Mouse (Mus musculus) cerebellum, adult 2 months (tissue): ENCODE measurements around the gene Pde2a. TPM values are rescaled to one million over a fixed set of nuclear protein-coding genes. Genes with fewer than 3 reads are reported as not detected.
A peak's percentile ranks its signal among the peaks of the same experiment; 100 is the strongest.

Experiments
- DNase-seq, 2 experiments: peaks; one replicate each; pipeline ENCODE4 v3.0.0; 2021
- H3K27ac ChIP-seq: fragments of 200-500 bp; 2 replicates; pipeline ENCODE4 v1.5.1; 2012; ENCODE audit warnings: low read length, control low read depth, inconsistent platforms; ENCODE audit not compliant: insufficient read depth
- H3K27me3 ChIP-seq: fragments of 200-500 bp; 2 replicates; pipeline ENCODE4 v1.6.1; 2012; ENCODE audit warnings: inconsistent platforms, mild to moderate bottlenecking, low read length, moderate library complexity; ENCODE audit not compliant: control insufficient read depth, insufficient read depth
- H3K4me1 ChIP-seq: fragments of 200-500 bp; 2 replicates; pipeline ENCODE4 v1.6.1; 2011; ENCODE audit warnings: low read length; ENCODE audit not compliant: control insufficient read depth, insufficient read depth
- H3K4me3 ChIP-seq: fragments of 200-500 bp; replicated peaks from 2 replicates; pipeline ENCODE3; 2011; ENCODE audit warnings: mild to moderate bottlenecking, low read depth, low read length, control low read depth; ENCODE audit not compliant: insufficient read depth
- CTCF ChIP-seq: fragments of 200-500 bp; IDR thresholded peaks from 2 replicates; pipeline ENCODE4 v1.5.1; 2011; ENCODE audit warnings: low read depth, mild to moderate bottlenecking, control low read depth, low read length, moderate library complexity, borderline replicate concordance; ENCODE audit not compliant: insufficient read depth
- POLR2A ChIP-seq: fragments of 200-500 bp; IDR thresholded peaks from 2 replicates; pipeline ENCODE4 v1.6.1; 2011; ENCODE audit warnings: low read length, control low read depth, borderline replicate concordance; ENCODE audit not compliant: insufficient read depth
- WGBS: fragments of 180-500 bp; shearing (Covaris S2); methylation state at CpG from one replicate; pipeline ENCODE4 v1.1.7; 2018; 5-methylcytosine and 5-hydroxymethylcytosine counted together
- polyA plus RNA-seq: library from polyadenylated mRNA; depleted of rRNA; stranded (reverse); fragments of >200 nt; gene quantifications from 2 replicates; pipeline ENCODE4 v1.2.3, GENCODE M21; 2012

The Pde2a gene
- polyA plus RNA-seq, 1 experiment = 26.6 TPM

GRCm38 (mm10) chr7:101499701-101500100 lies 78.2 kb downstream of the Pde2a start:
- H3K4me3 ChIP-seq = no peak overlapping the region
- no peaks in the 10 kb centered on the region for H3K4me1 ChIP-seq
- H3K27ac ChIP-seq = no peak overlapping the region
- TF ChIP-seq CTCF (no peak), POLR2A (no peak)
- WGBS = 65% methylated on average over 9 of the region's 9 CpGs
- no peak for DNase-seq
- no peaks in the 10 kb centered on the region; the same call in 1 of the 2 replicates for H3K27me3 ChIP-seq

DNA sequence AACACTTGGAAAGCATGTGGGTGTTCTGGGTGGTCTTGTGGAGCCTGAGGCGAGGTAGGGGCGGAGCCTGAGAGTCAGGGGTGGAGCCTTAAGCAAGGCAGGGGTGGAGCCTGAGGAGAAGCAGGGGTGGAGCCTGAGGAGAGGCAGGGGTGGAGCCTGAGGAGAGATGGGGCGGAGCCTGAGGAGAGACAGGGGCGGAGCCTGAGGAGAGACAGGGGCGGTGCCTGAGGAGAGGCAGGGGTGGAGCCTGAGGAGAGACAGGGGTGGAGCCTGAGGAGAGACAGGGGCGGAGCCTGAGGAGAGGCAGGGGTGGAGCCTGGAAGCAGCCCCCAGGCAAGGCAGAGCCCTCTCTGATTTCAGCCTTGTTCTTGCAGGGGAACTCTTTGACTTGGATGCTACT lies 79.7 kb downstream of the Pde2a start:
- TF ChIP-seq CTCF (no peak), POLR2A (no peak)
- H3K27ac ChIP-seq = no peak overlapping the region
- no peak for DNase-seq
- H3K27me3 ChIP-seq = no peaks in the 10 kb centered on the region; the same call in 1 of the 2 replicates
- 90% methylated on average over 6 of the region's 6 CpGs for WGBS
- H3K4me1 ChIP-seq = no peaks in the 10 kb centered on the region
- H3K4me3 ChIP-seq = no peak overlapping the region

- no peak for TF ChIP-seq POLR2A
- TF ChIP-seq CTCF = no peak
- H3K4me1 ChIP-seq = no peaks in the 10 kb centered on the region
- H3K4me3 ChIP-seq = no peak overlapping the region
- WGBS = 80% methylated on average over 6 of the region's 6 CpGs
- H3K27ac ChIP-seq = no peak overlapping the region
- DNase-seq = no peak
- H3K27me3 ChIP-seq = no peaks in the 10 kb centered on the region; the same call in 1 of the 2 replicates
These were observed 80.2 kb downstream of the Pde2a start for GRCm38 (mm10) chr7:101501675-101502074.

DNA sequence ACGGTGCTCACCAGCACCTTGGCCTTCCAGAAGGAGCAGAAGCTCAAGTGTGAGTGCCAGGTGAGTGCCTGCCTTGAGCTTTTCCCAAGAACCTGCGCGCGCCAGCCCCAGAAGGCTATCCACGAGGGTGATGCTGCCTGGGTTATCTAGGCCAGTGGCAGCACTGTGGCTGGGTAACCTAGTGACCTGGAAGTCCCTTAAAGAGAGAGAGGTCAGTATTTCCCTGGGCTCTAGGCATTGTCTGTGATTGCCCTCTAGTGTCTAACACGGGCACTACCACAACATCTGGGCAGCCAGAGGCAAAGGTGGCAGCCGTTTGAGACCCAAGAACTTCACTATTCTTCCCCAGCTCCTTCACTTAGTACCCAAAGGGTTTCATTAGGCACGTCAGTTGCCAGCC lies 81.9 kb downstream of the Pde2a start:
- Histone ChIP-seq H3K4me1 (no peaks in the 10 kb centered on the region), H3K27ac (no peak overlapping the region), H3K27me3 (no peaks in the 10 kb centered on the region; the same call in 1 of the 2 replicates), H3K4me3 (no peak overlapping the region)
- no peak for TF ChIP-seq POLR2A
- peak; percentile 66 for TF ChIP-seq CTCF
- DNase-seq = peak; percentile 21 to 40
- 26% methylated on average over 8 of the region's 8 CpGs for WGBS

GRCm38 (mm10) chr7:101503803-101504202 lies 82.3 kb downstream of the Pde2a start:
- no peak overlapping the region for H3K27ac ChIP-seq
- WGBS = 51% methylated on average over 7 of the region's 7 CpGs
- TF ChIP-seq POLR2A = no peak
- TF ChIP-seq CTCF = no peak

GRCm38 (mm10) chr7:101504507-101504906 lies 83.0 kb downstream of the Pde2a start:
- H3K27ac ChIP-seq = no peak overlapping the region
- TF ChIP-seq CTCF = no peak
- no peak overlapping the region for H3K4me3 ChIP-seq
- H3K27me3 ChIP-seq = no peaks in the 10 kb centered on the region; the same call in 1 of the 2 replicates
- no peak for DNase-seq
- WGBS = 26% methylated on average over 24 of the region's 24 CpGs
- no peaks in the 10 kb centered on the region for H3K4me1 ChIP-seq

More at GRCm38 (mm10) chr7:101503803-101504202, 82.3 kb downstream of the Pde2a start:
- no peaks in the 10 kb centered on the region; the same call in 1 of the 2 replicates for H3K27me3 ChIP-seq
- no peaks in the 10 kb centered on the region for H3K4me1 ChIP-seq
- no peak for DNase-seq
- H3K4me3 ChIP-seq = no peak overlapping the region

GRCm38 (mm10) chr7:101509212-101509611 lies 87.7 kb downstream of the Pde2a start:
- no peak for DNase-seq
- WGBS = 65% methylated on average over 2 of the region's 2 CpGs
- H3K27ac ChIP-seq = no peak overlapping the region
- H3K4me3 ChIP-seq = no peak overlapping the region
- TF ChIP-seq POLR2A (no peak), CTCF (no peak)
- no peaks in the 10 kb centered on the region for H3K27me3 ChIP-seq
- H3K4me1 ChIP-seq = peaks cover 12% of the 10 kb centered on the region

DNA sequence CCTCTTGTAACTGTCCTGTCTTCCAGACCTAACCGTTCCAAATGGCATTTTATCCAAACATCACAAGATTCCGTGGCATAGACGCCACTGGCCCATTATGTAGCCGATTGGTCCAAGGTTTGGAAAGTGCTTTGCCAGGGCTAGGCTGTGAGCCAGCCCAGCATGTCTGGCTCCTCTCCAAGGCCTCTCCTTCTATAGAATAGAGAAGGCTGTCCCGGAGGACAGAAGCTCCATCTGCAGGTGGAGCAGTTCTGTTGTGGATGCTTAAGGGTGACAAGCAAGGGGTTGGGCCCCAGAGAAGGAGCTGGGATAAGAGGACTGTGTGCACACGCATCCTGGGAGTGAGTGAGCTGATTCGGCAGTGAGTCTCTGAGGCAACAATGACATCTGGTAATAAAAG lies 92.2 kb downstream of the Pde2a start:
- Histone ChIP-seq H3K4me1 (peaks cover 12% of the 10 kb centered on the region), H3K4me3 (no peak overlapping the region), H3K27ac (no peak overlapping the region), H3K27me3 (no peaks in the 10 kb centered on the region)
- WGBS = 8% methylated on average over 7 of the region's 7 CpGs
- DNase-seq = peak; percentile 66 to 74
- TF ChIP-seq CTCF (0 out of 2 replicates have a peak, but pooled peaks have one; percentile 15), POLR2A (no peak)

GRCm38 (mm10) chr7:101514768-101515167 lies 93.3 kb downstream of the Pde2a start:
- peaks cover 12% of the 10 kb centered on the region for H3K4me1 ChIP-seq
- H3K4me3 ChIP-seq = no peak overlapping the region
- no peaks in the 10 kb centered on the region for H3K27me3 ChIP-seq
- no peak for DNase-seq
- TF ChIP-seq POLR2A = no peak
- TF ChIP-seq CTCF = no peak
- 89% methylated on average over 6 of the region's 6 CpGs for WGBS
- H3K27ac ChIP-seq = no peak overlapping the region
